Mouse (Mus musculus) granulocyte monocyte progenitor cell, adult 5-6 weeks (primary cell): ENCODE measurements around the gene 1700029P11Rik. TPM values are rescaled to one million over a fixed set of nuclear protein-coding genes. Genes with fewer than 3 reads are reported as not detected.

Experiments used
- ATAC-seq: replicated peaks from 2 replicates; pipeline ENCODE4 v1.8.0; 2016; ENCODE audit warnings: mild to moderate bottlenecking, moderate TSS enrichment, inconsistent platforms; ENCODE audit not compliant: poor library complexity, severe bottlenecking
- total RNA-seq, 2 experiments: library from RNA; stranded (forward) in 1 of 2; stranded (reverse) in 1 of 2; fragments of 200-712, 200-1000 nt in 1 of 2; fragments of >200 nt in 1 of 2; fragmentation: Nextera tagmentation in 1 of 2; gene quantifications; 2 replicates each; pipeline ENCODE4 v1.2.3; 2014 to 2017

1700029P11Rik gene
- total RNA-seq (2014; fragmentation: Nextera tagmentation) (not detected in 2 replicates), total RNA-seq (2017) (not detected in 2 replicates)

DNA sequence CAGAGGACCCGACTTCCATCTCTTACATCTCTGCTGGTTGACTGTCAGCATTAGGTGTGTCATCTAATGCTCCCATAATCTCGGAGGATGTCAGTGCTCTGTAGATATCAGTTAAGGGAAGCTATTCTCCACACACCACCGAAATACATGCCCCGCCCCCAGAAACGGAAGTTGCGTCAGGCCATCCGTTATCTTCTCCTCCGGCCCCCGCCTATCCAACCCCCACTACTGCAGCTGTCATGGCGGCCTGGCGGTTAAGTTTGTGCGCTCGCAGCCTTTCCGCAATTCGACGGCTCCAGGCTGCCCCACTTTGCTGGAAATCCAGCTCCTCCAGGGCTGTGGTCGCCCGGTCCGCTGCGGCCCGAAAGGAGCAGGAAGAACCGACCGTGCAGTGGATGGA lies at the start of gene 1700029P11Rik:
Gene 1700029P11Rik, plus strand, starts transcription at position 220 of the 400 bp plus-strand sequence.
- no peak for ATAC-seq

DNA sequence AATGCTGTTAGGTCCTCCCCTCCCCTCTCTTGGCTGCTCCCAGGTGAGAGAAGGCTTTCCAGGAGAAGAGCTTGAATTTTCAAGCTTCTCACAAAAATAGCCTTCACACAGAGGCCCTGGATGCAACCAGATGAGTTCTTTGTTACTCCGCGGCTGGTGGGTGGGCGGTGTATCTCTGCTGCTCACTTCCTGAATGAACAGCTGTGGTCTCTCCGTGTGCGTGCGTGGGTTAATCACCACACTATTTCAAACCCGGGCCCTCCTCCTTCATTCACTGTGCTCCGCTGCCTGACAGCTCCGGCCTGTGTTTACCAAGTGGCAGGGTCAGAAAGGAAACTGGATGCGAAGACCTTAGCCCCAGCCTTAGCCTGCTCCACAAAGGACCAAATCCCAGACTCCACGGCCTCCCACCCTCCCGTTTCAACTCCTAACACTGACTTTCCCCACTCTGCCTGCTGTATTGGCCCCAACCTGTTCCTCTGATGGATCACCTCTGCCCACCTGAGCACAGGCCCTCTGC lies 47.3 kb upstream of the 1700029P11Rik start:
- peak; percentile 57 for ATAC-seq

DNA sequence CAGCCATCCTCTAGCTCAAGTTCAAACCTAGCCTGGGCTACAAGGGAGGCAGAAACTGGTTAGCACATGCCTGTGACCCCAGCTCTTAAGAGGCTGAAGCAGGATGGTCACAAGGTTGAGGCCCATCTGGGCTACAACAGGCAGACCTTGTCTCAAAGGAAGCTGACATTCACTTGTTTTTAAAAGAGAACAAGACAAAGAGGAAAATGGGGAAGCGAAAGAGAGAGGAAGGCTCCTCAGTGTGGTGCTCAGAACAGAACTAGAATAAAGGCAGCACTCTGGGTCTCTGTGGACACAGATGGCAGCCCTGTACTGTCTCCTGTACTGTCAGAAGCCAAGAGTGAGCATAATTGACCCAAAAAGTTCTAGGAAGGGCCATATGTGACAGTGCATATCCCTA lies 46.4 kb upstream of the 1700029P11Rik start:
- peak; percentile 52 for ATAC-seq

DNA sequence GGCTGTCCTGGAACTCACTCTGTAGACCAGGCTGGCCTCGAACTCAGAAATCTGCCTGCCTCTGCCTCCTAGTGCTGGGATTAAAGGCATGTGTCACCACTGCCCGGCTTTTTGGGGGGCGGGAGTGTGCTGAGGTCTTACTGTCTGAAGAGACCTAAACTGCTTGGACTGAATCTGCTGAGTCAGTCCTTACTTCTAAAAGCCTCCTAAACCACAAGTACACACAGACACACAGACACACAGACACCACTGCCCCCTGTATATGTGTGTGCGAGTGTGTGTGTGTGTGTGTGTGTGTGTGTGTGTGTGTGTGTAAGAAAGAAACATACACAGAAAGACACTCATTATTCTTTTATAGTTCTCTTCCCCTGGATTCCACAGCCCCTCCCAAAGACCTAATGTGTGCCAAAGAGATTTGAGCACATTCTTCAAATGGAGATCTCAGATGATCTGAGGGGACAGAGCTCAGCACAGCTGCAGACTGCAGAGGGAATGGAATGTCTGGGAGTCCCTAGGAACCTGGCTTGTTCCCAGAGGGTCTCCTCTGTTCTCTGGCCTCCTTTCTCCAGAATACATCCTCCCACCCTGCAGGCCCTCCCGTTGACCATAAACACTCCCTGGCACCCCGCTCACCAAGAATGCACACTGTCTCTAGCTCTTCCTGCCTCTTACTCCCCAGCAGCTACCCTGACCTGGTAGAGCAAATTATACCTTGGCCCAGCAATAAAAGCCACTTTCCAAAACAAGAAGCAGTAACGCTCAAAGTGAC lies 44.3 kb upstream of the 1700029P11Rik start:
- no peak for ATAC-seq

DNA sequence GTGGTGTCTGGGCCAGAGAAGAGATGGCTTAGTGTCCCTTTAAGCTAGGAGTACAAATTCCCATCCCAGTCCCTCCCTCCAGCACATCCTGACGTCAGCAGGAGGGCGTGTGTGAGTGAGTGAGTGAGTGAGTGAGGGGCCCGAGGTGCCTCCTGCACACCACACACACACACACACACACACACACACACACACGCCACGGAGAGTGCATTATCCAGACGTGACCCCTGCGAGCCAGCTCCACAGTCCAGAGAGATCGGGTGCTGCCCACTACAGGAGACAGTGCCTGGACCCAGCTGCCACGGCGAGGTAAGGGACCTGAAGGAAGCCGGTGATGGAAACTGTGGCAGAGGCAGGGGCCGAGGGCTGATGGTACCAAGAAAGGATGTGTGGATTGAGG lies 43.7 kb upstream of the 1700029P11Rik start, which contains the start of gene Csdc2:
Gene Csdc2, plus strand, starts transcription at position 81 of the 400 bp plus-strand sequence.
- no peak for ATAC-seq

DNA sequence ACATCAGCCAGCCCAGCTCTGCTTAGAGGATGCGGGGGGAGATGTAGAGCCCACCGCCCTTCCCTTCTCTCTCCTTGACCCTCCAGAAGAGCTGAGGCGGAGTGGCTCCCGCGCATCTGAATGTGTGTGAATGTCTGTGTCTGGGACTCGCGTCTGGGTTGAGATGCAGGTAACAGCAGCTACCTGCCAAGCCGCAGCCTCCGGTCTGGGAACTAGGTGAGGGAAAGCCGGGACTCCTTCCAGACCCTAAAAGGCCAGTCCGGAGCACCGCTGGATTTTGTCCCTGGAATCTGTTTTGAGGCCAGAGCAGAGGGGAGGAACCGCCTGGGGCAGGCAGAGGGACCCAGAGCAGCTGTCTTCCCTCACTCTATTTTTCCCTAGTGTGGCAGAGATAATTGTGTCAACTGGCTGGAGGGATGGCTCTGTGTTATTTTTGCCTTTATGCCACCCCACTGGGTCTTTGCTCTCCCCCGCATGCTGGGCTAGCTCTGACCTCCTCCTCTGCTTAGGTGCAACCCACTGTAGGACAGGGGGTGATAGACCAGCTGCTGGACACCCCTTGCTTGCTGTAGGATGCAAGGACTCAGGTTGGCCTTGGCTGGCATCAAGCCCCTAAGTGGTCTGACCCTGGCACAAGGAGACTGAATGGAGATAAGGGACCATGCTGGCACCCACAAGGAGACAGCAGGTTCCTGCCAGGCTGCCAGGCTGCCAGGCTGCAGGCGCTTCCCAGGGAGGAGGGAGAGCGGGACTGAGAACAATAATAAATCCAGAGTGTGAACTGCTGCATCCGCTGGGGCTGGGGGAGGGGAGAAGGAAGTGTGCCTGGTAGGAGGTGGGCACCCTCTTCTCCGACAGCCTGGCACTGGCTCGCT lies 43.0 kb upstream of the 1700029P11Rik start:
- ATAC-seq = no peak

DNA sequence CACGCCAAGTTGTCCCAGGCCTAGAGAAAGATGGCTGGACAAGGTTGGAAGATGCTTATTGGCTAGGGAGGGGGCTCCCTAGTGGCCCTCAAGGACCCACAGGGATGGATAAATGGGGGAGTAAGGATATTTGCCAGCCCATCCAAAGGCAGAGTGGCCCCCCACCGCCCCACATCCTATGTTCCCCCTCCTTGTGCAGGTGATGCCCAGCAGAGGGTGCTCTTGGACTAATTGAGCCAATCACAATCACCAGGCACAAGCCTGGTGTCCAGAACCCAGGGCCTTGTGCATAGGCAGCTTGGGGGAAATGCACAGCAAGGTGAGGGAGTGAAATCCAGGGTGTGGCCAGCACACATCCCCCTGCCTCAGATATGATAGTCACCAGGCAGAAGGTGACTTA lies 42.1 kb upstream of the 1700029P11Rik start:
- ATAC-seq = peak; percentile 56; the same call in 1 of the 2 replicates

DNA sequence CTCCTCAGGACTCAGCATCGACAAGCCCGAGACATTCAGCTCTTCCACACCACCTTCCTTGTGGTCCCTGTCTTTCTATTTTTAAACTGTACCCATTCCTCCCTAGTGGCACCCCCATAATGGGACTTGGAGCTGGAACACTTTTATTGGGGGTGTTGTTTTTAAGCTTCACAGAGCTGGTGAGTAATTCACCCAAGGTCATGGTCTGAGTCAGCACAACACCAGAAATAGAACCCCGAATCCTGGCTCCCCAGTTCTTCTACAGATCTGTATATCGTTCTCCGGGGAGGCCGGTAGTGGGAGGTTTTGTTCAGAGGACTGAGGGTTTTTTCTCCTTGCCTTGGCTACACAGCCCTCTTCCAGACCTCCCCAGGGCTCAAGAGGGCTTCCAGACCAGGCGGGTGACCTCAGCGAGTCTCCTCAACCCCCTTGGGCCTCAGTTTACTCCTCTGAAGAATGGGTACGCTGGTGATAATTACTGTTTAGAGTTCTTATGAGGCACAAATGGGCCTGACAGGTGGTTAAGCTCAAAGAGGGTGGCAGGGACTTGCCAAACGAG lies 41.1 kb upstream of the 1700029P11Rik start:
- no peak for ATAC-seq

DNA sequence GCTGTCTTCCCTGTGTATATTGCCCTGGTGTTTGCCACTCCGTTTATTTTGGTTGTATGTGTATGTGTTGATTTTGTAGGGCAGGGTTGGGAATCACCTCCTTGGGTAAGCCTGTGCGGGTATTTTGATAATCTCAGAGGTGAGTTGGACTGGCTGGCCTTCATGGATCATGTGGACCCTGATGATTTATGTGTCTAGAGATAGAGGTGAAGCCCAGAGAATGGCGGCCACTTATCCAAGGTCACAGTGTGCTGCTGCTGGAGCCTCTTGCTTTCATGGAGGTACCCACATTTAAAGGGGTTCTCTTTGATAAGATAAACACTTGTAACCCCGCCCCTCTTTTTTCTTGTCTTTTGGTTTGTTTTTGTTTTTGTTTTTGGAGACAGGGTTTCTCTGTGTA lies 40.6 kb upstream of the 1700029P11Rik start:
- ATAC-seq = no peak

DNA sequence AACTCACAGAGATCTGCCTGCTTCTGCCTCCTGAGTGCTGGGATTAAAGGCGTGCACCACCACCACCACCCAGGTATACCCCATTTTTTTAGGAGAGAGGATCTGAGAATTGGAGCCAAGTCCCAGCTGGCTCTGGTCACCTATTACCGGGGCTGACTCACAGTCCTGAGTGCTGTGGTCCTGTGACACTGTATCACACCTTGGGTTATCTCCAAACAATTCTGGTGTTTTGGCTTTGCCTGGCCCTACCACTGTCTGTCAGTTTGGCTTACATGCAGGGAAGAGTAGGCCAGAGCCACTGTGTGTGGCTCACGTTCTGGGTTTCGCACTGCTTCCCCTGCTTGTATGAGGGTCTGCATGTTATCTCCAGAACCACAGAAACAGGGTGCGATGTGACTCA lies 40.1 kb upstream of the 1700029P11Rik start:
- ATAC-seq = no peak

DNA sequence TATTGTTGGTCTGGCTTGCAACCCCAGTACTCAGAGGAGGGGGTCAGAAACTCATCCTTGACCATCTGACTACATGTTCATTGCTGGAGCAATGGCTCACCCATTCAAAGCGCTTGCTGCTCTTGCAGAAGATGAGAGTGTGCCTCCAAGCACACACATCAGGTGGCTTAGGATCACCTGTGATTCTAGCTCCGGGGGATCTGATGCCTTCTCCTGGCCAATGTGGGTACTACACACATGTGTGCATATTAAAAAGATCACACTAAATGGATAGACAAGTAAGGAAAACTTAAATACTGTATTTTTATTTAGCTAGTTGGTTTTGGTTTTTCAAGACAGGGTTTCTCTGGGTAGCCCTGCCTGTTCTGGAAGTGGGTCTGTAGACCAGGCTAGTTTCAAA lies 39.3 kb upstream of the 1700029P11Rik start:
- ATAC-seq = no peak

DNA sequence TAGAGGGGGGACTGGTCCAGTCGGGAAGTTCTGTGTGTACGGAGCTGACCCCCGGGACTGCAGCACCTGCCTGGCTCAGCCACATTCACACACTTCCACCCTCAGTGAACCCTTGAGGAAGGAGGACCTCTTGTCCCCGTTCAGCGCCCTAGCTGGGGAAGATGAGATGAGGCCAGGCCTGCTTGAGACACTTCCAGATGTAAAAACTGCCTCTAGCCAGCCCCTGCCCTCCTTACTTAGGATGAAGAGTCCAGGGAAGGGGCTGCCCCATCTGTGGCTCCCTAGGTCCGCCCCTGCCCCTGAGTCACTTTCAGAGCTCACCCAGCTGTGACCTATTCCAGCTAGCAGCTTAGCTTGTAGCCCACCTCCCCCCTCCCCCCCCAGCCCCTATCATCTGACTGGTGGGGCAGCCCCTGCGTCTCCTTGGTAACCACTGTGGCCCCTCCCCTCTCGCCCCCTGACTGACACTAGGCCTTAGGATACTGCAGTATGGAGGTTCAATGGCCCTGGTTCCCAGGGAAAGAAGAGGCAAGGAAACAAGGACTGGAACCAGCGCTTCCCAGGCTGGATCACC lies 37.1 kb upstream of the 1700029P11Rik start:
- ATAC-seq = no peak

DNA sequence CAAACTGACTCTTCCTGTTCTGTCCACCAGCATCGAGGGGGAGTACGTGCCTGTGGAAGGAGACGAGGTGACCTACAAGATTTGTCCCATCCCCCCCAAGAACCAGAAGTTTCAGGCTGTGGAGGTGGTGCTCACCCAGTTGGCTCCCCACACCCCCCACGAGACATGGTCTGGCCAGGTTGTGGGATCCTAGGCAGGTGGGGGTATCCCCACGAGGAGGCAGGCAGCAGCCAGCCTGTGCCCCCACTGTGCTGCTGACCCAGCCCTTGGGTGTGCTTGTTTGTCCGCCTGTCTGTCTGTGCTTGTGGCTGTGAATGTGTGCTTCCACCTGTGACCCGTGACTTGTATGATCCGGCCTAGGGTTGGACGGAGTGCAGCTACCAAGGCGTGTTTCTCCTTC lies 31.3 kb upstream of the 1700029P11Rik start:
- no peak for ATAC-seq

DNA sequence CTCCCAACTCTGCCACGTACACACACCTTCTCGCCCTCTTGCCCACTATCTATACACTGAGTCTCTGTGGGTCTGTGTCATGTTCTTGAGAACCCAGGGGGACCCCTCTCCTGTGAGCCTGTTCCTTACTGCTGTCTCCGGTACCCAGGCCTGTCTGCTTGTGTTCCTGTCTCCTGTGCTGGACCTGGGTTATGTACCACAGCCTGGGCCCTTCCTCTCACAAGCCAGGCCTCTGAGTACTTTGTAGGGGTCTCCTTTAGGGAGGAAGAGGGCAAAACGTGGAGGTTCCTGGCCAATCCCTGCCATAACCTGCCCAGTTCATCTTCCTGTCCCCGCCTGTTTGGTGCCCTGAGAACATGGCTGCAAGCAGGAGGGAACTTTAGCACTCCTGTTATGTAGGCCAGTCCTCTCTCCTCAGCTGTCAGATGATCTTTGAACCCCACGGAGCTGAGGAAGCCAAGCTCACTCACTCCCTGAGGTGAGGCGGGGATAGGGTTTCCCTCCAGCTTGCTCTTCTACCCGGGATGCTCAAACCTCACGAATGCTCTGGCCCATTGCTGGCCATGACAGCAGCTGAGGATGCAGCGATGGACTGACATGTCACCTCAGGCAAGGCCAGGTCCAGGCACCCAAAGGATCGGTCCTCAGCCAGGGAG lies 30.7 kb upstream of the 1700029P11Rik start:
- no peak for ATAC-seq

DNA sequence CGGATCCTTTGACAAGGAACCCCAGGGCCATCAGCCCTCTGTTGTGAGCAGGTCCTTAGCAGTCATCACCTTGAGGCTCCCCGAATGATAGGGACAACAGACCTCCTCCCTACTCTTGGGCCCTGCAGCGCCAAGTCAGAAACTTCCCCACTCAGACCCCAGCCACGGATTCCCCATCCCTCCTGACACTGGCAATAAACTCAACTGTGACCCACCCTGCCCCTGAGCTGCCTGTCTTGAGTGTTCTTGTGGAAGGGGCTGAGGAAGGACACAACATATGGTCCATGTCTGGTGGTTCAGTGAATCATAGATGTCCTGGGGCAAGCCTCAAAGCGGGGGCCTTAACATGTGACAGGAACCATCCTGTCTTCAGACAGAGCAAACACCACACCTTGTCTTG lies 29.6 kb upstream of the 1700029P11Rik start:
- no peak for ATAC-seq

DNA sequence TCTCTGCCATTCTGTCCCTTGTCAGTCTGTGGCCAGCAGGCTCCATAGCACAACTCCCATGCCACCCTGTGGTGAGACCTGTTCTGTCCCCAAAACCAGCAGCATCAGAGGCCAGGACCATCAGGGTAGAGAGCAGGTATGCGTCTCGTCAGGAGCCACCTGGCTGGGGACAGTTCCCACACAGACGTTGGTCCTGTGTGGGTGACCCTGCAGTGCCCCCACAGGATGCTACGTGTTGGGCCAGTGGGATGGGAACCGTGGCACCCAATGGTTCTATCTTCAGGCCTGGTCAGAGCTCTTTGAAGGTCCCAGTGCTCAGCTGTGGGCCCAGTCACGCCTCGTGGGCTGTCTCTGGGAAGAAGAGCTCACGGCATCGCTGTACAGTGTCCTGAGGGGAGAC lies 29.2 kb upstream of the 1700029P11Rik start:
- ATAC-seq = no peak

DNA sequence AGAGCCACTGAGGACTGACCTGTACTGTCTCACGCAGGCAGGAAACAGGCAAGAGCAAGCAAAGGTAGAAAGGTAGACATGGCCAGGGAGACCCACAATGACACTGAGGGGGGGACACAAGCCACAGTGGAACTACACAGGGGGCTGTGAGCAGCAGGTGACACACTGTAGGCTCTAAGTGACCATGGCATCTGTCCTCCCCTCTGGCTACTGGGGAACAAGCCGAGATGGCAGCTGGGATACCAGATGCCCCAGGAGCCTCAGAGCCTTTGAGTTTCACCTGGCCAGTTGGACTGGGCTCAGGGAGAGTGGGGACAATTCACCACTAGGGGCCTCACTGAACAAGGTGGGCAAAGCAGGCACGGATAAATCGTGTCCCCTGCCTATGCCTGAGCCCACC lies 28.0 kb upstream of the 1700029P11Rik start:
- ATAC-seq = no peak

DNA sequence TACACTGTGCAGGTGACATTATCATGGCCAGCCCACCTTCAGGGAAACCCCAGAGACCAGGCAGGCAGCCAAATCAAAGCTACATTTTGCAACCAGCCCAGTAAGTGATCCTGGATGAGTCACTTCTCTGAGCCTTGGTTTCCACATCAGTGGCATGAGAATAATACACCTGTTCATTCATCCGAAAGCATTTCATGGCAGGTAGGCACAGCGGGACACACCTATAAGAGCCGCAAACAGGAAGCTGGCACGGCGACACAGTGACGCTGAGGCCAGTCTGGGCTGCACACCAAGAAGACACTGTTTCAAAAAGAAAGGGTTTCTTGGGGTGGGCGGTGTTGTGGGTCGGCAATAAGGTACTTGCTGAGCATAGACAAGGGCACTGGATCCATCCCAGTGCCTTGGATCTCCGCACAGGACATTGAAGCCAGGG lies 26.2 kb upstream of the 1700029P11Rik start:
- no peak for ATAC-seq

DNA sequence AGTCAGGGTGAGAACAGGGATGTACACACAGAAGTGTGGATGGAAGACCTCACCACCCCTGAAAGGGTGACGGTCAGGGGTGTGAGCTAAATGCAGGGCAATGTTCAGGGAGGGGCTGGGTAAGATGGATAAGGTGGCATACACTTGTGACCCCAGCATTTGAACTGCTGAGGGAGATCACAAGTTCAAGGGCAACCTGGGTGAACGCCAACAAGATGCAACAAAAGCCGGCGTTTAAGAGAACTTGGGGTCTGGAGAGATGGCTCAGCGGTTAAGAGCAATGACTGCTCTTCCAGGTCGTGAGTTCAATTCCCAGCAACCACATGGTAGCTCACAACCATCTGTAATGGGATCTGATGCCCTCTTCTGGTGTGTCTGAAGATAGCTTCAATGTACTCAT lies 25.6 kb upstream of the 1700029P11Rik start:
- no peak for ATAC-seq

DNA sequence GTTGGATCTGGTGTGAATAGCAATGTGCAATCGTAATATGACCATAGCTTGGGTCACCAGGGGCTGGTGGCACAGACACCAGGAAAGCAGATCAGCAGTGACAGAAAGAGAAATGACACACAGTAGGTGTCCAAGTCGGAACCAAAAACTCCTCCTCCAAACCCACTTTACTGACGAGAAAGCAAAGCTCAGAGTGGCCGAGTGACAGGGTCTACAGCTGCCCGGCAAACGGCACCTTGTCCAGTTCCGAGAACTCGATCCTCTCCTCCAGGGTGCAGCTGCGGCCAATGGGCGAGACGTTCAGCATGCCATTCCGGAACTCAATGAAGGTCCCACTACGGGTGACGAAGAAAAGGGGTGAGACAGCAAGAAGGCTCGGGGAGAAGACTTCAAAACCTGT lies 24.9 kb upstream of the 1700029P11Rik start:
- no peak for ATAC-seq
